Mouse (Mus musculus): ENCODE results near the gene Arhgap10. TPM values are rescaled to one million over a fixed set of nuclear protein-coding genes. Genes with fewer than 3 reads are reported as not detected.
A peak's percentile ranks its signal among the peaks of the same experiment; 100 is the strongest.

Gene Arhgap10
- polyA plus RNA-seq, 1 experiment from 2014 or later = 23.2 TPM

- DNase-seq (no peak), ATAC-seq (ENCODE audit: insufficient read depth) (no peak)
- no peak for TF ChIP-seq CTCF (IDR thresholded peaks at IDR 0.05; ENCODE audit: low read depth)
- Histone ChIP-seq H3K27ac (ENCODE audit: low read depth) (no peak overlapping the region), H3K9me3 (ENCODE audit: low read depth, low read length) (no peaks in the 10 kb centered on the region), H3K27me3 (ENCODE audit: insufficient read depth, low read length) (no peaks in the 10 kb centered on the region), H3K4me1 (ENCODE audit: insufficient read depth) (no peaks in the 10 kb centered on the region), H3K4me2 (no peak overlapping the region), H3K36me3 (ENCODE audit: insufficient read depth) (peaks cover 10% of the 10 kb centered on the region; the same call in 1 of the 2 replicates), H3K4me3 (ENCODE audit: low read depth, low read length) (no peak overlapping the region), H3K9ac (no peak overlapping the region)
- WGBS = 80% methylated on average over 10 of the region's 10 CpGs
Measured at GRCm38 (mm10) chr8:77310541-77310940, 207.2 kb downstream of the Arhgap10 start.

- H3K4me2 ChIP-seq = no peak overlapping the region
- TF ChIP-seq CTCF (IDR thresholded peaks at IDR 0.05; ENCODE audit: low read depth) = no peak
- no peaks in the 10 kb centered on the region for H3K4me1 ChIP-seq (ENCODE audit: insufficient read depth)
- H3K27ac ChIP-seq (ENCODE audit: low read depth) = no peak overlapping the region
- no peaks in the 10 kb centered on the region for H3K27me3 ChIP-seq (ENCODE audit: insufficient read depth, low read length)
- 77% methylated on average over 8 of the region's 8 CpGs for WGBS
- H3K36me3 ChIP-seq (ENCODE audit: insufficient read depth) = peaks cover 10% of the 10 kb centered on the region; the same call in 1 of the 2 replicates
- DNase-seq (no peak), ATAC-seq (ENCODE audit: insufficient read depth) (no peak)
- no peak overlapping the region for H3K4me3 ChIP-seq (ENCODE audit: low read depth, low read length)
- no peak overlapping the region for H3K9ac ChIP-seq
- H3K9me3 ChIP-seq (ENCODE audit: low read depth, low read length) = no peaks in the 10 kb centered on the region
Measured at GRCm38 (mm10) chr8:77310026-77310425, 207.7 kb downstream of the Arhgap10 start.

DNA sequence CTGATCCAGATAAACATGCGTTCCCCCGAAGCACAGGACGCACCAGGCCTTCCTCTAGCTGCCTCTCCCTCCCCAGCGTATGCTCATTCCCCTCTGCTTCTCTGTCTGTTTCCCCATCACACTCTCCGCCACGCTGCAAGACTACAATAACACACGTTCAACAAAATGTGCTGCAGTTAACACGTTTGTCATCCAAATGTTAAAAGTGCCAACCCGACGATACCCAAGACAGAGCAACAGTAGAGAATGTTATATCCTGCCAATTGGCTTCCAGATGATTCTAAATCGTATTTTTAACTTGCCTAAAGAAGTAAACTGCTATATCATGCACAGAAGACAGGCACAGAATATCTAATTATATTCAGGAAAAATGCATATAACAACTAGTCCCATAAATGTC lies 223.2 kb downstream of the Arhgap10 start:
- Histone ChIP-seq H3K27me3 (ENCODE audit: insufficient read depth, low read length) (no peaks in the 10 kb centered on the region), H3K9ac (no peak overlapping the region), H3K4me1 (ENCODE audit: insufficient read depth) (no peaks in the 10 kb centered on the region), H3K4me2 (no peak overlapping the region), H3K9me3 (ENCODE audit: low read depth, low read length) (no peaks in the 10 kb centered on the region), H3K27ac (ENCODE audit: low read depth) (no peak overlapping the region), H3K4me3 (ENCODE audit: low read depth, low read length) (no peak overlapping the region), H3K36me3 (ENCODE audit: insufficient read depth) (peaks cover 4% of the 10 kb centered on the region; the same call in 1 of the 2 replicates)
- ATAC-seq (ENCODE audit: insufficient read depth) (no peak), DNase-seq (no peak)
- no peak for TF ChIP-seq CTCF (IDR thresholded peaks at IDR 0.05; ENCODE audit: low read depth)
- WGBS = 90% methylated on average over 11 of the region's 11 CpGs

DNA sequence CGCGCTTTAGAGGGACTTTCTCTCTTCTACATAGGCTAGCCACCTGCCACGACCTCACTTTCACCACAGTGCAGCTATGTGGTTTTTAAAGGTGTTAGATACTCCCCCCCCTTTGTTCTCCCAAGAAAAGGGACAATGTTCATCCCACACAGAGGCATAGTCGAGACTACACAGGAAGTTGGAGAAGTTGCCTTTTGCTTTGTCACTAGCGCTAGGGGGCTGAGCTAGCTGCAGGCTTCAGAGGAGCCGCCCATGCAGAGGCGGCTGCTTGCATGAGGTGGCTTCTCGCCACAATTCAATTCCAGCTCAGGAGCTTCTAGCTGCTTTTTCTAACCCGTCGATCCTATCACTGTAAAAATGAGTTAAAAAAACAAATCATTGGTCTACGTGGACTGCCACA lies 225.1 kb downstream of the Arhgap10 start:
- H3K27ac ChIP-seq (ENCODE audit: low read depth) = no peak overlapping the region
- H3K4me1 ChIP-seq (ENCODE audit: insufficient read depth) = no peaks in the 10 kb centered on the region
- H3K27me3 ChIP-seq (ENCODE audit: insufficient read depth, low read length) = no peaks in the 10 kb centered on the region
- ATAC-seq (ENCODE audit: insufficient read depth) (no peak), DNase-seq (no peak)
- H3K4me3 ChIP-seq (ENCODE audit: low read depth, low read length) = no peak overlapping the region
- H3K9me3 ChIP-seq (ENCODE audit: low read depth, low read length) = no peaks in the 10 kb centered on the region
- H3K36me3 ChIP-seq (ENCODE audit: insufficient read depth) = peaks cover 4% of the 10 kb centered on the region; the same call in 1 of the 2 replicates
- H3K9ac ChIP-seq = no peak overlapping the region
- H3K4me2 ChIP-seq = no peak overlapping the region
- TF ChIP-seq CTCF (IDR thresholded peaks at IDR 0.05; ENCODE audit: low read depth) = no peak
- WGBS = 80% methylated on average over 11 of the region's 11 CpGs

DNA sequence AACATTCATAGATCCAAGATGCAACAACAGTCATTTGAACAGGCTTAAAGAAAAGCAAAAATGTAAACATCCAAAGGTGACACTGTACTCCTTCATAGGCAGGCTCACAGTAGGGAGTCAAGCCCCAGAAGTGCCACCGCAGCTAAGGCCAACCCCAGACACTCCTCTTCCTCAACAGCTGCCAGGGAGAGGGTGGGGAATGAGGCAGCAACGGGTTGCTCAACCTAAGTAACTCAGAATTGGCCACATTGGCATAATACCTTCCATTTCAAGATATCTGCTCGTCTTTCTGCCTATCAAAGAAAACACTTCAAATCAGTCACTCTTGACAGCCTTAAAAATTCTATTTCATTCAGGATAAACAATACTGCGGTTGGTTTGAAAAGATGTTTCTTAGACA lies 225.6 kb downstream of the Arhgap10 start:
- no peak overlapping the region for H3K4me2 ChIP-seq
- 69% methylated on average over 4 of the region's 4 CpGs for WGBS
- no peaks in the 10 kb centered on the region for H3K9me3 ChIP-seq (ENCODE audit: low read depth, low read length)
- TF ChIP-seq CTCF (IDR thresholded peaks at IDR 0.05; ENCODE audit: low read depth) = no peak
- no peaks in the 10 kb centered on the region for H3K4me1 ChIP-seq (ENCODE audit: insufficient read depth)
- DNase-seq = no peak
- no peak for ATAC-seq (ENCODE audit: insufficient read depth)
- no peak overlapping the region for H3K4me3 ChIP-seq (ENCODE audit: low read depth, low read length)
- H3K27ac ChIP-seq (ENCODE audit: low read depth) = no peak overlapping the region
- H3K27me3 ChIP-seq (ENCODE audit: insufficient read depth, low read length) = no peaks in the 10 kb centered on the region
- H3K36me3 ChIP-seq (ENCODE audit: insufficient read depth) = peaks cover 4% of the 10 kb centered on the region; the same call in 1 of the 2 replicates
- H3K9ac ChIP-seq = no peak overlapping the region

GRCm38 (mm10) chr8:77288492-77288891 lies 229.3 kb downstream of the Arhgap10 start:
- Histone ChIP-seq H3K27me3 (ENCODE audit: insufficient read depth, low read length) (no peaks in the 10 kb centered on the region), H3K36me3 (ENCODE audit: insufficient read depth) (no peaks in the 10 kb centered on the region), H3K9me3 (ENCODE audit: low read depth, low read length) (no peaks in the 10 kb centered on the region), H3K4me3 (ENCODE audit: low read depth, low read length) (no peak overlapping the region), H3K4me2 (no peak overlapping the region), H3K9ac (no peak overlapping the region), H3K4me1 (ENCODE audit: insufficient read depth) (no peaks in the 10 kb centered on the region), H3K27ac (ENCODE audit: low read depth) (no peak overlapping the region)
- WGBS = 90% methylated on average over 12 of the region's 12 CpGs
- DNase-seq (no peak), ATAC-seq (ENCODE audit: insufficient read depth) (no peak)
- no peak for TF ChIP-seq CTCF (IDR thresholded peaks at IDR 0.05; ENCODE audit: low read depth)

DNA sequence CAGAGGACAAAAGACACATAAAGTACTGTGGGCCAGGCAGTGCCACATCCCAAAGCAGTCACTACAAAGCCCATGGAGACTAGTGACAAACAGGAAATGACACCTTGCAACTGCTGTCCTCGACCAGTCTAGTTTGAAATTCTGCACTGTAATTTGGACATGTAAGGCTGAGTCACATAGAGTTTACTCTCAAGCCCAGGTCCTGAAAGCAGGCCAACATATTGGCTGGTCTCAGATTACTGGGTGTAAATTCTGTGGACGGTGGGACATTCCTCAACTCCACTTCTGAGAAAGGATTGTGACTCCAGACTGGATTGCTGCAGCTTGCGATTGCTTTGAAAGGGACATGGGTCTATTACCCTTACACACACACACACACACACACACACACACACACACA lies 229.7 kb downstream of the Arhgap10 start:
- Histone ChIP-seq H3K4me3 (ENCODE audit: low read depth, low read length) (no peak overlapping the region), H3K4me2 (no peak overlapping the region), H3K27me3 (ENCODE audit: insufficient read depth, low read length) (no peaks in the 10 kb centered on the region), H3K9ac (no peak overlapping the region), H3K4me1 (ENCODE audit: insufficient read depth) (no peaks in the 10 kb centered on the region), H3K9me3 (ENCODE audit: low read depth, low read length) (no peaks in the 10 kb centered on the region), H3K36me3 (ENCODE audit: insufficient read depth) (no peaks in the 10 kb centered on the region), H3K27ac (ENCODE audit: low read depth) (no peak overlapping the region)
- no peak for TF ChIP-seq CTCF (IDR thresholded peaks at IDR 0.05; ENCODE audit: low read depth)
- WGBS = 48% methylated on average over 3 of the region's 3 CpGs
- no peak for ATAC-seq (ENCODE audit: insufficient read depth)
- peak; percentile 42 for DNase-seq

GRCm38 (mm10) chr8:77284473-77284872 lies 233.3 kb downstream of the Arhgap10 start:
- Histone ChIP-seq H3K4me2 (no peak overlapping the region), H3K9me3 (ENCODE audit: low read depth, low read length) (no peaks in the 10 kb centered on the region), H3K9ac (no peak overlapping the region), H3K4me3 (ENCODE audit: low read depth, low read length) (no peak overlapping the region), H3K27me3 (ENCODE audit: insufficient read depth, low read length) (no peaks in the 10 kb centered on the region), H3K4me1 (ENCODE audit: insufficient read depth) (no peaks in the 10 kb centered on the region), H3K27ac (ENCODE audit: low read depth) (no peak overlapping the region), H3K36me3 (ENCODE audit: insufficient read depth) (no peaks in the 10 kb centered on the region)
- TF ChIP-seq CTCF (IDR thresholded peaks at IDR 0.05; ENCODE audit: low read depth) = no peak
- DNase-seq (no peak), ATAC-seq (ENCODE audit: insufficient read depth) (no peak)
- WGBS = 79% methylated on average over 3 of the region's 3 CpGs
